Mouse (Mus musculus): ENCODE data around the gene Entpd1. TPM values are rescaled to one million over a fixed set of nuclear protein-coding genes. Genes with fewer than 3 reads are reported as not detected.

Gene Entpd1
- 7.2 and 9.2 TPM in 2 replicates for polyA plus RNA-seq (2014; fragmentation: Nextera tagmentation; extraction: Ambion mirVana)

DNA sequence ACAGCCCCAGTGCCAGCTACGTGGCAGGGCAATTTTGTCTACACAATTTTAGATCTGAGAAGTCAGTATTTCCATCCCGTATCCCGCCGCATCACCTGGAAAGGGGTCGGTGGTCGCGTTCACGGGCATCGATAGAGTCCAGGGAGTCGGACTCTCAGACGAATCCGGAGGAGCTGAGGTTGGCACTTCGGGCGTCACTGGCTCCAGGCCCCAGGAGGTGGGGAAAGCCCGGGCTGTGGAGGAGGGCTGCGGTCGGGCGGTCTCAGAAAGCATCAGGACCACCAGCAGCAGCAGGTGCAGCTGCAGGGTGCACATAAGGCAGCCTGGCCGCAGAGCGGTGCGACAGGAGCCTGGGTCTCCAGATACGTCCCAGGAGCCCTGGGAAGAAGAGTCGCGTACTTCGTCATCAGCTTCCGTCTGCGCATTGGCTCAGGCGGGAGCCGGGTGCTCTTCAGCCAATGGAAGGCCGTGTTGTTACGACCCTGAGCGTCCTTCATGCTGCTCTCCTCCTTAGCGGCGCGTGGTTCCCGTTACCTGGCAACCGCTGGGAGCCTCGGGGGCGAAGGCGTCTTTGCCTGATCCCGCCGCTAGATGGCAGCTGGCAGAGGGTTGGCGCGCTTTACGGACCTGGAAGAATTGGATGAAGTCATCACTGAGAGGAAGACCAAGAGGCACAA is at the start of gene Entpd1, which contains the start of gene Tctn3:
Gene Entpd1 (plus strand): TSS at position 537 of the 677 bp plus-strand sequence.
Gene Tctn3 (minus strand): TSS at position 404 of the 677 bp plus-strand sequence.
- Histone ChIP-seq H3K27ac (ENCODE audit: low read depth, low read length) (no peak within 1 kb of the TSS), H3K4me1 (ENCODE audit: control insufficient read depth, insufficient read depth, low read length) (peaks cover 7% of the 10 kb centered on the region), H3K9me3 (ENCODE audit: control insufficient read depth, low read length) (no peaks in the 10 kb centered on the region), H3K9ac (ENCODE audit: low read length) (peak within 1 kb of the TSS; percentile 65), H3K4me3 (ENCODE audit: low read depth, low read length) (peak within 1 kb of the TSS; percentile 75), H3K36me3 (ENCODE audit: control insufficient read depth, insufficient read depth, low read length) (no peaks in the 10 kb centered on the region; the same call in 1 of the 2 replicates), H3K27me3 (ENCODE audit: control insufficient read depth, insufficient read depth, low read length) (no peaks in the 10 kb centered on the region), H3K4me2 (peak within 1 kb of the TSS; percentile 60)
- ATAC-seq (ENCODE audit: low FRiP score) (peak; percentile 100), DNase-seq (ENCODE audit: low spot score, missing footprints) (peak; percentile 100)
- WGBS, result under 1% methylated on average over 45 of the region's 45 CpGs

DNA sequence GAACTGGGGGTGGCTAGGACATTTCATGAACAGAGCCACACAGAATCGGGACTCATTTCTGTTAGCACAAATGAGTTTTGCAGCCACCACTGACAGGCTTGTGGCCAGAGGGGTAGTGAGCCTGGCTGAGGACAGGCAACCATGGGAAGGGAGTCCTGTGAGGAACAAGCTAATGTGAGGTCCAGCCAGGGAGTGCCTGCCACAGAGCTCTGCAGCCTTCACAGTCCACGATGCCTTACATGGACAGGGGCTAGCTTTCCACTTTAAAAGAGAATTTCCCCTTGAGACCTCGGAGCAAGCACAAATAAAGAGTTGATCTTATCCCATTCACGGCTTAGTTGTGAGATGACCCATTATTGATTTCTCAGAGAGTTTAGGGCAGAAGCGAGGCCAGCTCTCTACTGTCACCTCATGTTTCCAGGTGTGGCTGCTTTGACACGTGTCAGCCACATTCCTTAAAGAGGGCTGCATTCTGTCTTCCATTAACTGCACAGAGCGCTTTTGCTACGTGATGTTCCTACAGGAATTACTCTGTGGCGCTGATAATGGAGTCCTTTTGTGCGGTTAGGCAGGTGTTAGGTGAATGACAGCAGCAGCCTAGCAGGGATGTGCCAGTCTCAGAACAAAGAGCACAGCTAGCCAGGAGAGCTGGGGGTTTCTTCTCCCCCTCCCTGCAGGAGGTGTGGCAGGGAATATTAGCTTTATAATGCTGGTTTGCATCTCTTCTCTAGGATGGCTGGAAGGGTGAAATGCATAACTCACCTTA is 48.1 kb upstream of the Entpd1 start:
- H3K4me1 ChIP-seq (ENCODE audit: control insufficient read depth, insufficient read depth, low read length), result no peaks in the 10 kb centered on the region
- H3K4me2 ChIP-seq, result no peak overlapping the region
- no peak overlapping the region for H3K4me3 ChIP-seq (ENCODE audit: low read depth, low read length)
- no peak overlapping the region for H3K27ac ChIP-seq (ENCODE audit: low read depth, low read length)
- DNase-seq (ENCODE audit: low spot score, missing footprints), result no peak
- no peak overlapping the region for H3K9ac ChIP-seq (ENCODE audit: low read length)
- H3K27me3 ChIP-seq (ENCODE audit: control insufficient read depth, insufficient read depth, low read length), result no peaks in the 10 kb centered on the region
- no peaks in the 10 kb centered on the region for H3K9me3 ChIP-seq (ENCODE audit: control insufficient read depth, low read length)
- H3K36me3 ChIP-seq (ENCODE audit: control insufficient read depth, insufficient read depth, low read length), result peaks cover 39% of the 10 kb centered on the region
- ATAC-seq (ENCODE audit: low FRiP score), result no peak
- 88% methylated on average over 10 of the region's 10 CpGs for WGBS

DNA sequence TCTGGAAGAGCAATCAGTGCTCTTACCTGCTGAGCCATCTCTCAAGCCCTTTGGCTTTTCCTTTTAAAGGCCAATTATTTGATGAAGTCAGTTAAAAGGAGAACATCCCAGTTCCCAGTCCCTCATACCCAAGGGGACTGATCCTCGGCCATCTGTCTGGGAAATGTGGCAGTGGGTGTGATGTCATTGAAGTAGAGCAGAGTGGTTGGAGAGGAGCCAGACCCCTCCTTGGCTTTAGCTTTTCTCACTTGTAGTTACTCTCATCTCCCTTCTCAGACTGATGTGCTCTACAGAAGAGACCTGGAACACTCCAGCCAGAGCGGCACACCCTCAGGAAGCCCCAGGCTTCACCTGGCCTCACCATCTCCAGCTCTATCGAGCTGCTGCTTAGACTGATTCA is 44.5 kb upstream of the Entpd1 start:
- no peak overlapping the region for H3K4me2 ChIP-seq
- WGBS, result 91% methylated on average over 3 of the region's 3 CpGs
- no peak overlapping the region for H3K27ac ChIP-seq (ENCODE audit: low read depth, low read length)
- H3K4me1 ChIP-seq (ENCODE audit: control insufficient read depth, insufficient read depth, low read length), result no peaks in the 10 kb centered on the region
- DNase-seq (ENCODE audit: low spot score, missing footprints) (no peak), ATAC-seq (ENCODE audit: low FRiP score) (no peak)
- H3K9ac ChIP-seq (ENCODE audit: low read length), result no peak overlapping the region
- peaks cover 56% of the 10 kb centered on the region for H3K36me3 ChIP-seq (ENCODE audit: control insufficient read depth, insufficient read depth, low read length)
- peaks cover 4% of the 10 kb centered on the region; the same call in 1 of the 2 replicates for H3K9me3 ChIP-seq (ENCODE audit: control insufficient read depth, low read length)
- H3K4me3 ChIP-seq (ENCODE audit: low read depth, low read length), result no peak overlapping the region
- H3K27me3 ChIP-seq (ENCODE audit: control insufficient read depth, insufficient read depth, low read length), result no peaks in the 10 kb centered on the region

DNA sequence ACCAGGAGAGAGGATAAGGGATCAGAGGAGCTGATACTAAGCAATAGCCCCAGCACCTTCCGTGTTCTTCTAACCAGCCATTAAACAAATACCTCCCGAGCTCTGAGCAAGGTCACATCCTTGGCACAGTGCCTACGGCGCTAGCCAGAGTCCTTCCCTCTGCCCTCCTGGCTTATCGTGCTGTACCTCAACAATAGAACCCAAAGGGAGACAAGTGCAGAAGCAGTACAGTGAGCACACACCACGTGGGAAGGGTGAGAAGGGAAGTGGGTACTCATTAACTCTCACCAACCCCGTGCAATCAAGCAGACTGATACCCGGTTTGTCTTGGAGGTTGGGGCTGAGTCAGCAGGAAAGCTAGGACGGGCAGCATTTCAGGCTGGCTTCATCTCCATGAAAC is 41.4 kb upstream of the Entpd1 start:
- no peak for DNase-seq (ENCODE audit: low spot score, missing footprints)
- ATAC-seq (ENCODE audit: low FRiP score), result no peak
- H3K4me1 ChIP-seq (ENCODE audit: control insufficient read depth, insufficient read depth, low read length), result no peaks in the 10 kb centered on the region
- H3K36me3 ChIP-seq (ENCODE audit: control insufficient read depth, insufficient read depth, low read length), result peaks cover 55% of the 10 kb centered on the region
- peaks cover 4% of the 10 kb centered on the region; the same call in 1 of the 2 replicates for H3K9me3 ChIP-seq (ENCODE audit: control insufficient read depth, low read length)
- H3K4me3 ChIP-seq (ENCODE audit: low read depth, low read length), result no peak overlapping the region
- H3K27ac ChIP-seq (ENCODE audit: low read depth, low read length), result no peak overlapping the region
- WGBS, result 95% methylated on average over 9 of the region's 9 CpGs
- no peaks in the 10 kb centered on the region for H3K27me3 ChIP-seq (ENCODE audit: control insufficient read depth, insufficient read depth, low read length)
- no peak overlapping the region for H3K9ac ChIP-seq (ENCODE audit: low read length)
- no peak overlapping the region for H3K4me2 ChIP-seq

DNA sequence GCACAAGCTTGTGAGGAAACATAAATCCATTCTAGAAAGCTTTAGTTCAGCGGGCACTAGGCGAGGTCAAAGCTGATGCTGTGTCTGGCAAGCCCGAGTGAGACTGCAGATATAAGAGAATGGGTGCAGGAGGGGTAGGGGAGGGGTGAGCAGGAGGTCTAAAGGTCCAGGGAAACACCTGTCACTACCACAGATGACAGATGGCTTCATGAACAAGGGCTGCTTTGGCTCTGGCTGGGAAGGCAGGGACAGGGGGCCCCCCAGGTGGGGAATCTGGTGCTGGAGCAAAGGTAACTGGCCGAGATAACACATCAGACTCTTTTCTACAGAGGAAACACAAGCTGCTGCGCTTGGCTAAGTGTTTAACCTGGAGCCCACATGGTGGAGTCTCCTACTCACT is 36.7 kb upstream of the Entpd1 start:
- peaks cover 40% of the 10 kb centered on the region for H3K36me3 ChIP-seq (ENCODE audit: control insufficient read depth, insufficient read depth, low read length)
- 86% methylated on average over 5 of the region's 5 CpGs for WGBS
- H3K9ac ChIP-seq (ENCODE audit: low read length), result no peak overlapping the region
- no peaks in the 10 kb centered on the region for H3K4me1 ChIP-seq (ENCODE audit: control insufficient read depth, insufficient read depth, low read length)
- DNase-seq (ENCODE audit: low spot score, missing footprints), result no peak
- no peaks in the 10 kb centered on the region for H3K9me3 ChIP-seq (ENCODE audit: control insufficient read depth, low read length)
- no peak overlapping the region for H3K4me3 ChIP-seq (ENCODE audit: low read depth, low read length)
- ATAC-seq (ENCODE audit: low FRiP score), result no peak
- H3K4me2 ChIP-seq, result no peak overlapping the region
- no peak overlapping the region for H3K27ac ChIP-seq (ENCODE audit: low read depth, low read length)
- H3K27me3 ChIP-seq (ENCODE audit: control insufficient read depth, insufficient read depth, low read length), result no peaks in the 10 kb centered on the region

DNA sequence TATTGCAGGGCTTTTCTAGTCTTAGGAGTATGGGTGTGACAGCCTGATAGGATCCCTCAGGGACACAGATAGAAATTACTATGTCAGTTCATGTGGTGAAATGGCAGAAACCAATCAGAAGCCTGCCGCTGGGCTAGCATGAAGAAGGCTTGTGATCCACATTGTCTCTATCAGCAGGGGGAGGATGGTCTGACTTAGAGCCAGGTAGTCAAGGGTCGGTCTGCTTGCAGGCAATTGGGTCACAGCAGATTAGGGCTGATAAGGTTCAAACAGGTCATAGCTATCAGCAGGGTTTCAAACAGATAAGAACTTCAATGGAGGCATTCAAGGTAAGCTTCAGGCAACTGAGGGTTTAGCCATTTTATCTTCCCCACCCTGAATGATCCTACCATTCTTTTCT is 31.3 kb upstream of the Entpd1 start:
- H3K36me3 ChIP-seq (ENCODE audit: control insufficient read depth, insufficient read depth, low read length), result peaks cover 23% of the 10 kb centered on the region
- 85% methylated on average over 2 of the region's 2 CpGs for WGBS
- ATAC-seq (ENCODE audit: low FRiP score) (no peak), DNase-seq (ENCODE audit: low spot score, missing footprints) (no peak)
- no peaks in the 10 kb centered on the region for H3K4me1 ChIP-seq (ENCODE audit: control insufficient read depth, insufficient read depth, low read length)
- no peak overlapping the region for H3K27ac ChIP-seq (ENCODE audit: low read depth, low read length)
- no peak overlapping the region for H3K4me2 ChIP-seq
- H3K9me3 ChIP-seq (ENCODE audit: control insufficient read depth, low read length), result no peaks in the 10 kb centered on the region
- H3K9ac ChIP-seq (ENCODE audit: low read length), result no peak overlapping the region
- H3K4me3 ChIP-seq (ENCODE audit: low read depth, low read length), result no peak overlapping the region
- H3K27me3 ChIP-seq (ENCODE audit: control insufficient read depth, insufficient read depth, low read length), result no peaks in the 10 kb centered on the region

DNA sequence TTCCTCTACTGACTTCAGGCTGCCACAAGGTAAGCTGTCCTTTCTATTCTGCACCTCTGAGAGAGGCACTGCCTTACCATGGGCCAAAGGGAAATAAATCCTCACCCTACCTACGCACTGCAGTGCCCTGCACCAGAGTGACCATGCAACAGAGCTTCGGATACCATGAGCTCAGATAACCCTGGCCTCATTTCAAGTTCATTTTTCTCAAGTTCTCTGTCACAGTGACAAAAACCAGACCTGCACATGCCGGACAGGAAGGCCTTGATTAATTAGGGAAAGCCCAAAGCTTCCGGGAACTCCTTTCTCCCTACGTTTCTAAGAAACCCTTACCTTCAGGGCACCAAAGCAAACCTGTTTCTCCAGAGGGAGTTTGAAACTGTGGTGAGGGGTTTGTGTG is 30.5 kb upstream of the Entpd1 start:
- H3K4me2 ChIP-seq, result no peak overlapping the region
- H3K27ac ChIP-seq (ENCODE audit: low read depth, low read length), result no peak overlapping the region
- no peak overlapping the region for H3K4me3 ChIP-seq (ENCODE audit: low read depth, low read length)
- DNase-seq (ENCODE audit: low spot score, missing footprints) (no peak), ATAC-seq (ENCODE audit: low FRiP score) (no peak)
- H3K27me3 ChIP-seq (ENCODE audit: control insufficient read depth, insufficient read depth, low read length), result no peaks in the 10 kb centered on the region
- H3K4me1 ChIP-seq (ENCODE audit: control insufficient read depth, insufficient read depth, low read length), result peaks cover 3% of the 10 kb centered on the region; the same call in 1 of the 2 replicates
- peaks cover 19% of the 10 kb centered on the region for H3K36me3 ChIP-seq (ENCODE audit: control insufficient read depth, insufficient read depth, low read length)
- no peaks in the 10 kb centered on the region for H3K9me3 ChIP-seq (ENCODE audit: control insufficient read depth, low read length)
- WGBS, result 94% methylated on average over 5 of the region's 5 CpGs
- no peak overlapping the region for H3K9ac ChIP-seq (ENCODE audit: low read length)

DNA sequence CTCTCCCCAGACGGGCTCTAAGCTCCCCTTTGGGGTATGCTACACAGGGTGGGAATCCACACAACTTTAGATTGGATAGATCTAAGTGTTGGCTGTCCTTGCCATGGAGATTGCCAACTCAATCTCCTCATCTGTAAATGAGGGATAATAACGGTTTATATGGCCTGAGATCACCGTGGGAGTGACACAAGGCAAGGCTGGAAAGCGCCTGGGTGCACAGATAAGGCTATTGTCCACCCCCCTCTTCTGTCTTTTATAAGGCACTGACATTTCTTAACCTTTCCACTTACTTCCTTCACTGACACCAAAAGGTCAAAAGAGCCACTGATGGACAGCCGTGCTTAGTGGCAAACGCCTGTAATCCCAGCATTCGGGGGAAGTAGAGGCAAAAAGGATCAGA is 25.3 kb upstream of the Entpd1 start:
- Histone ChIP-seq H3K4me2 (peak overlapping the region; percentile 69), H3K9me3 (ENCODE audit: control insufficient read depth, low read length) (no peaks in the 10 kb centered on the region), H3K36me3 (ENCODE audit: control insufficient read depth, insufficient read depth, low read length) (peaks cover 2% of the 10 kb centered on the region), H3K4me3 (ENCODE audit: low read depth, low read length) (peak overlapping the region; percentile 81), H3K9ac (ENCODE audit: low read length) (no peak overlapping the region), H3K27ac (ENCODE audit: low read depth, low read length) (no peak overlapping the region), H3K27me3 (ENCODE audit: control insufficient read depth, insufficient read depth, low read length) (no peaks in the 10 kb centered on the region), H3K4me1 (ENCODE audit: control insufficient read depth, insufficient read depth, low read length) (peaks cover 10% of the 10 kb centered on the region; the same call in 1 of the 2 replicates)
- DNase-seq (ENCODE audit: low spot score, missing footprints), result no peak
- ATAC-seq (ENCODE audit: low FRiP score), result no peak
- WGBS, result 51% methylated on average over 7 of the region's 7 CpGs

All from midbrain, embryonic 11.5 days (tissue).